Mouse (Mus musculus): ENCODE measurements at regions not wholly inside any gene's neighbourhood (a gene's known extent, or its start where the extent isn't known, plus 50 kb on each side); places are given as distances from the start of the nearest gene placed in this dataset.

- H3K4me1 ChIP-seq (ENCODE audit: control insufficient read depth, insufficient read depth, low read length), result no peaks in the 10 kb centered on the region
- TF ChIP-seq POLR2A (IDR thresholded peaks at IDR 0.05; ENCODE audit: insufficient read depth, low read depth, low read length), result no peak
- no peak for TF ChIP-seq CTCF (IDR thresholded peaks at IDR 0.05; ENCODE audit: insufficient read depth, low read depth, low read length)
- H3K4me3 ChIP-seq (ENCODE audit: insufficient read depth, low read depth, low read length), result no peak overlapping the region
- WGBS, result 28% methylated on average over 3 of the region's 3 CpGs
- no peak overlapping the region for H3K27ac ChIP-seq (ENCODE audit: insufficient read depth, low read depth, low read length)
Observed at GRCm38 (mm10) chr10:72532431-72532830, 122.2 kb upstream of the Zwint start.

DNA sequence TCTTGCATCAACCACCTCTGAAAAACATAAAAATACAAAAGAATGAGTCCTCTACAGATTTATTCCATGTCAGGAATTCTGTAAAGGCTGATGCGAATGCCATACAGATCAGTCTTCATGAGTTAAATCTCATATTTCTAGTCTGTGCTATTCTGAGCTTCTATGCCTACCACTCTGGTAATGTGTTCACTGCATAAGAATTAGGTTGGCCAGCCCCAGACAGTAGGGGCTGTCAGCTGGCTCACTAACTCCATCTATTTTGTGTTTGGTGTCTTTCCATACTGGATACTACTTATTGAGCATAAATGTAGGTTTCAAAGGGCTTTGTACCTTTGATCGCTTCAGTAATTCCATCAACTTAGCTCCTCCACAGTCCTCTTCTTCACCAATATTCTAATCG, 121.2 kb upstream of the Zwint start:
- no peak for TF ChIP-seq CTCF (IDR thresholded peaks at IDR 0.05; ENCODE audit: insufficient read depth, low read depth, low read length)
- no peak for TF ChIP-seq POLR2A (IDR thresholded peaks at IDR 0.05; ENCODE audit: insufficient read depth, low read depth, low read length)
- H3K27ac ChIP-seq (ENCODE audit: insufficient read depth, low read depth, low read length), result no peak overlapping the region
- no peak overlapping the region for H3K4me3 ChIP-seq (ENCODE audit: insufficient read depth, low read depth, low read length)
- WGBS, result 72% methylated on average over 3 of the region's 3 CpGs
- no peaks in the 10 kb centered on the region for H3K4me1 ChIP-seq (ENCODE audit: control insufficient read depth, insufficient read depth, low read length)

DNA sequence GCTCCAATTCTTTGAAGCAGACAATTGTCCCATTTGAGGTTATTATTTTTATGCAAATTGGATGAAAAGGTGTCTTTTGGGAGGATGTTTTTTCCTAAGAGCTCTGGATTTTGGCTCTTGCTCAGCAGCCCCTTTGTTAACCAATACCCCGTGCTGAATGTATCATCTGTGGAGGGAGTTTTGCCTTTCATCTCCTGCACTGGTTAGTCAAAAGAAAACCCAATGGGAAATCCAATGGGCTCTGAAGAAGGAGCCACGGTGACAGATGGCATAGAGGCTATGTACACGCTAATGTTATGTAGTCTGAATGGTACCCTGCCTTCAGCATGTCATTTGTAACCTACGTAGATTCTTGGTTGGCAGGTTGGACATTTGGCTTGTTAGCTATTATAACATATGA, 120.8 kb upstream of the Zwint start:
- 61% methylated on average over 4 of the region's 4 CpGs for WGBS
- TF ChIP-seq POLR2A (IDR thresholded peaks at IDR 0.05; ENCODE audit: insufficient read depth, low read depth, low read length) (no peak), CTCF (IDR thresholded peaks at IDR 0.05; ENCODE audit: insufficient read depth, low read depth, low read length) (no peak)

GRCm38 (mm10) chr10:72549564-72549963, 105.1 kb upstream of the Zwint start:
- Histone ChIP-seq H3K4me1 (ENCODE audit: control insufficient read depth, insufficient read depth, low read length) (no peaks in the 10 kb centered on the region), H3K27ac (ENCODE audit: insufficient read depth, low read depth, low read length) (no peak overlapping the region), H3K4me3 (ENCODE audit: insufficient read depth, low read depth, low read length) (no peak overlapping the region)
- no peak for TF ChIP-seq POLR2A (IDR thresholded peaks at IDR 0.05; ENCODE audit: insufficient read depth, low read depth, low read length)
- no peak for TF ChIP-seq CTCF (IDR thresholded peaks at IDR 0.05; ENCODE audit: insufficient read depth, low read depth, low read length)
- 57% methylated on average over 1 of the region's 1 CpGs for WGBS

More for the DNA sequence above, 120.8 kb upstream of the Zwint start:
- H3K27ac ChIP-seq (ENCODE audit: insufficient read depth, low read depth, low read length), result no peak overlapping the region
- H3K4me3 ChIP-seq (ENCODE audit: insufficient read depth, low read depth, low read length), result no peak overlapping the region
- no peaks in the 10 kb centered on the region for H3K4me1 ChIP-seq (ENCODE audit: control insufficient read depth, insufficient read depth, low read length)

DNA sequence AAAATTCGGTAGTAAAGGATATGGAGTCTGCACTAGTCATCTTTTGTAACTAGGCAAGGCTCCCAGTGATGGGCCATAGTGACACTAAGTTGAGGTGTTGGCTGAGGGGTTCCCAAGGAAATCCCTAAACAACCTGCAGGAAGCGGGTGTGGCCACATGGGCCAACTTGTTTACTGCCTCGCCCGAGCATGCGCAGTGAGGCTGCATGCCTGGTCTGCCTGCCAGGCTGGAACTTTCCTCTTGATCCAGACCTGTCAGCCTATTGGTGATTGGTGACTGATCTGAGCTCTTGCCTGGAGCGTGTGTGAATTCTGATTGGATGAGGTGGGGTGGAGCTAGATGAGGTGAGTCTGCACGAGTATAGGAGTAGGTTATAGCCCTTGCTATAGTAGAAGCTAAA, 103.1 kb upstream of the Zwint start:
- Histone ChIP-seq H3K4me3 (ENCODE audit: insufficient read depth, low read depth, low read length) (no peak overlapping the region), H3K27ac (ENCODE audit: insufficient read depth, low read depth, low read length) (no peak overlapping the region), H3K4me1 (ENCODE audit: control insufficient read depth, insufficient read depth, low read length) (no peaks in the 10 kb centered on the region)
- WGBS, result 85% methylated on average over 7 of the region's 7 CpGs
- TF ChIP-seq CTCF (IDR thresholded peaks at IDR 0.05; ENCODE audit: insufficient read depth, low read depth, low read length), result no peak
- TF ChIP-seq POLR2A (IDR thresholded peaks at IDR 0.05; ENCODE audit: insufficient read depth, low read depth, low read length), result no peak

DNA sequence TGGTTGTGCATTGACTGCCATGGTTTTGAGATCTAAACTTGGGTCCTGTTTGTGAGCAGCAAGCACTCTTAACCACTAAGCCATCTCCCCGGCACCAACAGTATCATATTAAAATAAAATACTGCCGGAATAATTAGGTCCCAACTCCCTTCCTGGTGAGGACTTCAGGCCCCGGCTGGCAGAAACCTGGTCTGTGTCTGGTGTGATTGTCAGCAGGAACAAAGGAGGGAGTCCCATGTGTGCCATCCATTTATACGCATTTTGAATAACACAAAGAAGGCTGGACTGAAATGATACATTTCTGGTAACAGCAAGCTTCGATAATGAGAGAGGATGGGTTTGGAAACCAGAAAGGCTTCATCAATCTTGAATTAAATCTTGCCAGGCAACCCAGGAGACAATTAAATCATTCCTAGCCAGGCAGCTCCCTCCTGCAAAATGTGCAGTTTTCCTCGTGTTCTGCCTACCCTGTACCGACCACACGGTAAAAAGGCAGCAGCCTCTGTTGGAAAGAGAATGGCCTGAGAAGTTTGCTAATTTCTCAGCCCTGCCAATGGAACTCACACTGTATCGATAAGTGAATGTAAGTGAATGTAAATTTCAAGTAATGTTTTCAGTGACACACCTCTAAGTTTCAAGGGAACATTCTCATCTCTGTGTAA, 80.5 kb upstream of the Zwint start:
- 47% methylated on average over 9 of the region's 9 CpGs for WGBS
- Histone ChIP-seq H3K27ac (ENCODE audit: insufficient read depth, low read depth, low read length) (no peak overlapping the region), H3K4me3 (ENCODE audit: insufficient read depth, low read depth, low read length) (no peak overlapping the region), H3K4me1 (ENCODE audit: control insufficient read depth, insufficient read depth, low read length) (no peaks in the 10 kb centered on the region)
- TF ChIP-seq POLR2A (IDR thresholded peaks at IDR 0.05; ENCODE audit: insufficient read depth, low read depth, low read length), result no peak
- TF ChIP-seq CTCF (IDR thresholded peaks at IDR 0.05; ENCODE audit: insufficient read depth, low read depth, low read length), result no peak

DNA sequence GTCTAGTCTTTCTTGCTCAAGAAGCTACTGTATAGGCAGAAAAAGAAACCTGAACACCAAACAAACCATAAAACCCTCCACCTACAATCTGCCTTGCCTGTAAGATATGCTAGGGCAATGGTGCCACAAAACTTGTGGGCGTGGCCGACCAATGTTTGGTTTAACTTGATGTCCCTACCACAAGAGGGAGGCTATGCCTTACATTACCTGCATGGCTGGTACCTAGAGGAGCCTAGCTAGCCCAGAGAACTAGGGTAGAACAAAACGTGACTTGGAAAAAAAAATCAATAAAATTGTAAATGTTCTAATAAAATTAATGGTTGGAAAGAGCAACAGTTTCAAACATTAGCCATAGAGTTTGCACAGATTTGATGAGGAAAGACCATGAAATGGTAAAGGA, 76.9 kb upstream of the Zwint start:
- H3K4me3 ChIP-seq (ENCODE audit: insufficient read depth, low read depth, low read length), result no peak overlapping the region
- no peaks in the 10 kb centered on the region for H3K4me1 ChIP-seq (ENCODE audit: control insufficient read depth, insufficient read depth, low read length)
- TF ChIP-seq CTCF (IDR thresholded peaks at IDR 0.05; ENCODE audit: insufficient read depth, low read depth, low read length) (no peak), POLR2A (IDR thresholded peaks at IDR 0.05; ENCODE audit: insufficient read depth, low read depth, low read length) (no peak)
- 96% methylated on average over 3 of the region's 3 CpGs for WGBS
- no peak overlapping the region for H3K27ac ChIP-seq (ENCODE audit: insufficient read depth, low read depth, low read length)

GRCm38 (mm10) chr10:72578501-72578900, 76.1 kb upstream of the Zwint start:
- WGBS, result 29% methylated on average over 7 of the region's 7 CpGs
- no peak overlapping the region for H3K27ac ChIP-seq (ENCODE audit: insufficient read depth, low read depth, low read length)
- no peak overlapping the region for H3K4me3 ChIP-seq (ENCODE audit: insufficient read depth, low read depth, low read length)
- TF ChIP-seq POLR2A (IDR thresholded peaks at IDR 0.05; ENCODE audit: insufficient read depth, low read depth, low read length), result no peak
- no peak for TF ChIP-seq CTCF (IDR thresholded peaks at IDR 0.05; ENCODE audit: insufficient read depth, low read depth, low read length)
- H3K4me1 ChIP-seq (ENCODE audit: control insufficient read depth, insufficient read depth, low read length), result no peaks in the 10 kb centered on the region

DNA sequence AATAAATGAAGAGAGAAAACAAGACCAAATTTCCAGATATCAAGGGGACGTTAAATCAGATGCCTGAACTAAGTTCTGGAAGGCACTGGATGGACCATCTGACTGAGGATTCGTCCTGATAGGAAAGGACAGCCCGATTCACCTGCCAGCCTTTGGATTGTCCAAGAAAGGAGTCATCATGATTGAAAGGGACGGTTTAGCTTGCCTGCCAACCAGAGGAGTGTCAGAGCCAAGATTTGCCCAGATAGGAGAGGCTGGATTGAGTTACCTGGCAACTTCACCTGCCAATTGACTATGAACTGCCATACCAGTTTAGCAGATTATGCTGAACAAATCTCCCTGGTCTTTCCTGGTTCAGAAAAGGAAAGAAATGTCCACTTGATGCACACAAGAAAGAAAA, 73.3 kb upstream of the Zwint start:
- no peak overlapping the region for H3K4me3 ChIP-seq (ENCODE audit: insufficient read depth, low read depth, low read length)
- no peak overlapping the region for H3K27ac ChIP-seq (ENCODE audit: insufficient read depth, low read depth, low read length)
- no peaks in the 10 kb centered on the region for H3K4me1 ChIP-seq (ENCODE audit: control insufficient read depth, insufficient read depth, low read length)
- 88% methylated on average over 4 of the region's 4 CpGs for WGBS
- TF ChIP-seq POLR2A (IDR thresholded peaks at IDR 0.05; ENCODE audit: insufficient read depth, low read depth, low read length) (no peak), CTCF (IDR thresholded peaks at IDR 0.05; ENCODE audit: insufficient read depth, low read depth, low read length) (no peak)

- TF ChIP-seq CTCF (IDR thresholded peaks at IDR 0.05; ENCODE audit: insufficient read depth, low read depth, low read length) (no peak), POLR2A (IDR thresholded peaks at IDR 0.05; ENCODE audit: insufficient read depth, low read depth, low read length) (no peak)
- Histone ChIP-seq H3K4me3 (ENCODE audit: insufficient read depth, low read depth, low read length) (no peak overlapping the region), H3K4me1 (ENCODE audit: control insufficient read depth, insufficient read depth, low read length) (no peaks in the 10 kb centered on the region), H3K27ac (ENCODE audit: insufficient read depth, low read depth, low read length) (no peak overlapping the region)
- 87% methylated on average over 4 of the region's 4 CpGs for WGBS
Observed at GRCm38 (mm10) chr10:72588561-72588960, 66.1 kb upstream of the Zwint start.
